8 mouse cellular contexts compared by ENCODE assay signal in genomic region chr11:88908557-88909211, GRCm38 (mm10). TPM values are rescaled to one million over a fixed set of nuclear protein-coding genes. Genes with fewer than 3 reads are reported as not detected.
A peak's percentile ranks its signal among the peaks of the same experiment; 100 is the strongest.
DNase-seq lines count a peak whose midpoint lies in the region; ATAC-seq lines count a peak whose summit lies in the region.

No protein-coding gene starts in this region.

- peak overlapping the region; percentile 90 for H3K27ac ChIP-seq in heart, embryonic 15.5 days
- no peak overlapping the region for H3K27ac ChIP-seq in heart, embryonic 11.5 days (ENCODE audit: low read depth, low read length)

- H3K27me3 ChIP-seq in heart, embryonic 15.5 days = no peaks in the 10 kb centered on the region
- H3K27me3 ChIP-seq in heart, embryonic 11.5 days (ENCODE audit: control insufficient read depth, insufficient read depth, low read length) = no peaks in the 10 kb centered on the region

- peak; percentile 67; the same call in 1 of the 2 replicates for ATAC-seq in heart, embryonic 15.5 days (replicated peaks; ENCODE audit: insufficient number of reproducible peaks, insufficient read depth, low FRiP score, low read depth)
- ATAC-seq in heart, embryonic 11.5 days (replicated peaks; ENCODE audit: insufficient number of reproducible peaks, low FRiP score, low TSS enrichment) = no peak; the same call in 1 of the 2 replicates
- ATAC-seq in granulocyte monocyte progenitor cell, adult 5-6 weeks (replicated peaks; ENCODE audit: poor library complexity, severe bottlenecking) = peak; percentile 98
- peak; percentile 88 for ATAC-seq in megakaryocyte-erythroid progenitor cell, adult 5-6 weeks (replicated peaks; ENCODE audit: low FRiP score, low TSS enrichment, poor library complexity, severe bottlenecking)

- no peak overlapping the region for H3K4me2 ChIP-seq in heart, embryonic 15.5 days
- H3K4me2 ChIP-seq in heart, embryonic 11.5 days = no peak overlapping the region

- H3K4me3 ChIP-seq in heart, embryonic 15.5 days = no peak overlapping the region
- no peak overlapping the region for H3K4me3 ChIP-seq in heart, embryonic 11.5 days (ENCODE audit: low read depth, low read length)

- no peaks in the 10 kb centered on the region for H3K9me3 ChIP-seq in heart, embryonic 15.5 days (replicated peaks)
- no peaks in the 10 kb centered on the region for H3K9me3 ChIP-seq in heart, embryonic 11.5 days (replicated peaks; ENCODE audit: control insufficient read depth, low read length)

- WGBS in heart, embryonic 15.5 days = 88% methylated on average over 1 of the region's 1 CpGs
- 93% methylated on average over 1 of the region's 1 CpGs for WGBS in heart, embryonic 11.5 days (ENCODE audit: insufficient replicate concordance)

- H3K9ac ChIP-seq in heart, embryonic 15.5 days = no peak overlapping the region
- H3K9ac ChIP-seq in heart, embryonic 11.5 days (ENCODE audit: low read depth, low read length) = no peak overlapping the region

- peak; percentile 54 for DNase-seq in MEL-GATA-1-ER (ENCODE audit: extremely low read depth, low read depth)
- DNase-seq in cerebellum, adult 9-11 months = peak; percentile 38
- peak; percentile 51 to 56 for DNase-seq in layer of hippocampus, postnatal 10 days (ENCODE audit: low spot score in 2 of 2)
- peak; percentile 74 for DNase-seq in testis, postnatal 10 days (ENCODE audit: low spot score)

- peaks cover 24% of the 10 kb centered on the region for H3K4me1 ChIP-seq in heart, embryonic 15.5 days (replicated peaks)
- no peaks in the 10 kb centered on the region for H3K4me1 ChIP-seq in heart, embryonic 11.5 days (ENCODE audit: control insufficient read depth, insufficient read depth, low read length)

- no peaks in the 10 kb centered on the region for H3K36me3 ChIP-seq in heart, embryonic 15.5 days
- no peaks in the 10 kb centered on the region for H3K36me3 ChIP-seq in heart, embryonic 11.5 days (ENCODE audit: control insufficient read depth, insufficient read depth, low read length)

RNA-seq across cellular contexts. Expression of gene Akap1, which starts 44.3 kb away (rescaled TPM):
- 44.2 and 45.8 TPM in 2 replicates for polyA plus RNA-seq in heart, embryonic 15.5 days (2015; fragmentation: Nextera tagmentation; extraction: Ambion mirVana)
- polyA plus RNA-seq in heart, embryonic 11.5 days (2014; fragmentation: Nextera tagmentation; extraction: Ambion mirVana) = 24.4 and 24.7 TPM in 2 replicates
- 12.7 and 15.2 TPM in 2 replicates for total RNA-seq in granulocyte monocyte progenitor cell, adult 5-6 weeks (2014; fragmentation: Nextera tagmentation)
- 15.9 and 20.7 TPM in 2 replicates for total RNA-seq in granulocyte monocyte progenitor cell, adult 5-6 weeks (2017)
- 10 to 100 TPM; 44.1 to 45.8 TPM for total RNA-seq in layer of hippocampus, postnatal 10 days (2021)
- 23.5 and 24.4 TPM in 2 replicates for total RNA-seq in megakaryocyte-erythroid progenitor cell, adult 5-6 weeks (2014; fragmentation: Nextera tagmentation)
- 36.7 and 37.4 TPM in 2 replicates for total RNA-seq in megakaryocyte-erythroid progenitor cell, adult 5-6 weeks (2017)

RNA-seq across cellular contexts. Expression of gene Scpep1, which starts 46.6 kb away (rescaled TPM):
- polyA plus RNA-seq in heart, embryonic 15.5 days (2015; fragmentation: Nextera tagmentation; extraction: Ambion mirVana) = 44.2 and 51.1 TPM in 2 replicates
- polyA plus RNA-seq in heart, embryonic 11.5 days (2014; fragmentation: Nextera tagmentation; extraction: Ambion mirVana) = 51.2 and 58.0 TPM in 2 replicates
- 18.1 and 22.3 TPM in 2 replicates for total RNA-seq in granulocyte monocyte progenitor cell, adult 5-6 weeks (2014; fragmentation: Nextera tagmentation)
- 11.5 and 13.4 TPM in 2 replicates for total RNA-seq in granulocyte monocyte progenitor cell, adult 5-6 weeks (2017)
- 10 to 100 TPM; 17.9 to 19.0 TPM for total RNA-seq in layer of hippocampus, postnatal 10 days (2021)
- 7.8 TPM in 2 replicates for total RNA-seq in megakaryocyte-erythroid progenitor cell, adult 5-6 weeks (2014; fragmentation: Nextera tagmentation)
- 5.0 and 8.4 TPM in 2 replicates for total RNA-seq in megakaryocyte-erythroid progenitor cell, adult 5-6 weeks (2017)

RNA-seq across cellular contexts. Expression of gene Elobl, which starts 58.0 kb away (rescaled TPM):
- polyA plus RNA-seq in heart, embryonic 15.5 days (2015; fragmentation: Nextera tagmentation; extraction: Ambion mirVana) = not detected in 2 replicates
- polyA plus RNA-seq in heart, embryonic 11.5 days (2014; fragmentation: Nextera tagmentation; extraction: Ambion mirVana) = not detected in 2 replicates
- total RNA-seq in granulocyte monocyte progenitor cell, adult 5-6 weeks (2014; fragmentation: Nextera tagmentation) = not detected in 2 replicates
- total RNA-seq in granulocyte monocyte progenitor cell, adult 5-6 weeks (2017) = not detected in 2 replicates
- total RNA-seq in layer of hippocampus, postnatal 10 days (2021) = not detected
- total RNA-seq in megakaryocyte-erythroid progenitor cell, adult 5-6 weeks (2014; fragmentation: Nextera tagmentation) = not detected in 2 replicates
- not detected in 2 replicates for total RNA-seq in megakaryocyte-erythroid progenitor cell, adult 5-6 weeks (2017)
